Mouse (Mus musculus) right cerebral cortex, postnatal 14 days (tissue): Measurements from ENCODE around the gene Etv1.
A peak's percentile ranks its signal among the peaks of the same experiment; 100 is the strongest.

Source experiments
- DNase-seq: peaks from one replicate; pipeline ENCODE4 v3.0.0; 2022

The Etv1 gene

DNA sequence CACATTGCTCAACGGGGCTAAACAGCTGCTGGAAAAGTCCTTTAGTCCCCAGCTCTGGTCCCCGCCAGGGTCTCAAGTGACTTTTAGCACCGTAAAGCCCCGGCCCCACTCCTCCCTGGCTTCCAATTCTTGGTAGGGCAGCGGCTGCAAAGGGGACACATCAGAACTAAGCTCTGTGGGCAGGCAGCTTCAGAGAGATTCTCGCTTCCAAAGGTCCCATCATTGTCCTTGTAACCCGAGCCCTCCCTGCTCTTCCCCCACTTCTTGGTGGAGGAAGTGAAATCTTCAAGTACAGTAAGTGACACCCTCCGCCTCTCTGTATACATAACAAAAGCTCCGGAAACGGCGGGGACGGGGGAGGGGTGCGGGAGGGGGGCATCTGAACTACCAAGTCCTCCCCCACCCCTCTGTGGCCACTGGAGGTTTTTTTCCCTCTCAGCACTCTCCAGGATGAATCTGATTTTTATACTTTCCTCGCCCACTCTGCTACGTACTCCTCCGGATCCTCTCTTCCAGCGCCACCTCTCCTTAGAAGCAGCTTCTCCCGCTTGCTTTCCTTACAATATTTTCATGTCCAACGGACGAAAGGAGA lies at the start of gene Etv1:
TSS of gene Etv1 (plus strand) at position 195 of the 592 bp plus-strand sequence.
- DNase-seq: peak; percentile 11

DNA sequence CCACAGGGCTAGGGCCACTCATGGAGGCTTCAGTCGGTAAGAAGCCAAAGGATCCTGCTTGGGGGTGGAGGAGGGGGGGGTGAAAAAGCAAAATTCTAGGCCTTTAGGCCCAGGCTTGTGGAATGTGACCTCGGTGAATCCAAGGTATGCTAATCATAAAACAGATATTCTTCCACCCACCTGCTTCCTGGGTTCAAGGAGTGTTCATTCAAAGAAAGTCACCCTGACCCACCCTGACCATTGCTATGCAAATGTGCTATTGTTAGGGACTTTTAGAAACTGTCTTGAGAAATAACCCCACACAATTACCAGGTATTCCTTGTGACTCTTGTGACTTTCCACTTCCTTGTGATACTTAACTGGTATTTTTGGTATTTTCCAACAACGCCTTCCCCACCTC lies 49.5 kb upstream of the Etv1 start:
- no peak for DNase-seq

DNA sequence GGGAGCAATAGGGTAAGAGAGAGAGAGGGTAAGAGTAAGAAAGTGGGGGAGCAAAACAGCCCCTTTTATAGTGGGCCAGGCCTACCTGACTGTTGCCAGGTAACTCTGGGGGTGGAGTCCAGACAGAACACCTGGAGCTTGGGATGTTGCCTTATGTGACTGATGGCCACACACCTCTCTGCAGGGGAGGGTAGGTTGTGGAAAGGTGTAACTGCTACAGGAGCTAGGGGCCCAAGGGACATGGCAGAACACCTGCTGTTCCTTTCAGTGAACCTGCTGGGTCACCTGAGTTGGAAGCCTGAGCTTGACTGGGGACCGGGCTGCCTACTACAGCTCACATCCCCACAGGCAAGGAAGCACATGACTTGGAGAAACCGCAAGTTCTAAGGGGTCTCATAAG lies 48.4 kb upstream of the Etv1 start:
- DNase-seq: no peak

DNA sequence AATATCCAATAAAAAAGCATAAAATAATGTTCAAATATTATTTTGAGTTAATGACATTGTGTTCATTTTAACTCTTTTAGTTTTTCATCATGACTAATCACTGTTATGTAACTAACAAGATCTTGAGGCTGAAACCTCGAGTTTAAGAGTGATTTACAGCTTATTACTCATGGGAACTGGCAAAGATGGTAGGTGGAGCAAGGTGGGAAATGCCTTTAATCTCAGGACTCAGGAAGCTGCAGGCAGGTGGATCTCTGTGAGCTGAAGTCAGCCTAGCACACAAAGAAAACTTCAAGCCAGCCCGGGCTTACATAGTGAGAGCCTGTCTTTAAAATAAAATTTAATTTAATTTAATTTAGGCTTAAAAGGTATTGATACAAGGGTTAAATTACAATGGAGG lies 19.9 kb upstream of the Etv1 start:
- no peak for DNase-seq

DNA sequence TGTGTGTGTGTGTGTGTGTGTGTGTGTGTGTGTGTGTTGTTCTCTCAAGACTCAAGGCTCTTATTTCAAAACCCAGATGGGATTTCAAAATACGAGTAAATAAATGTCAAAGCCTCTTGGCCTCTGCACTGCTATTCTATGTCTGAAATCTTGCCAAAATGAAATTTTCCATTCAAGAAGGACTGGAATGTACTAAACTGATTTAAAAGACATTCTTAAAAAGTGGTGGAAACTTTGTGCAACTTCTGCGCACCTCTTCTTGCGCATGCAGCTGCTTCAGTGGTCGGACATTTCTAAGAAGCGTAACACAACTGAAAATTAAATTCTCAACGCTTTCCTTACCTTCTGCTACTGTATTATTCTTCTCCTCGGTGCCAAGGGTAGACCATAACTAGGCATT lies 1.9 kb upstream of the Etv1 start:
- no peak for DNase-seq

DNA sequence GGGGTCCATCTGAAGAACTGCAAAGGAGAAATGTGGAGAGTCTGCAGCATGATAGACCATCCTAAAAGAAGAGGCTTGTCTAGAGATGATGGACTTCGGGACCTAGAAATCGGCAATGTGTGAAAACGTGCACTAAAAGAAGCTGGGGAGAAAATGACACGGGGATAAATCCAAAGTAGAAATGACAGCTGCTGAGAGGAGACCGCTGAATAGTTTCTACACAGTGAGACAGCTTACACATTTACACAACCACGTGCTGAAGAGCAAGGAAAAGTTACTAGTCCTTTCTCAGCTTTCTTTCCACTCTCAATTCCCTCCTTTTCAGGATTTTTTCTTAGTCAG lies 1.3 kb upstream of the Etv1 start:
- no peak for DNase-seq

DNA sequence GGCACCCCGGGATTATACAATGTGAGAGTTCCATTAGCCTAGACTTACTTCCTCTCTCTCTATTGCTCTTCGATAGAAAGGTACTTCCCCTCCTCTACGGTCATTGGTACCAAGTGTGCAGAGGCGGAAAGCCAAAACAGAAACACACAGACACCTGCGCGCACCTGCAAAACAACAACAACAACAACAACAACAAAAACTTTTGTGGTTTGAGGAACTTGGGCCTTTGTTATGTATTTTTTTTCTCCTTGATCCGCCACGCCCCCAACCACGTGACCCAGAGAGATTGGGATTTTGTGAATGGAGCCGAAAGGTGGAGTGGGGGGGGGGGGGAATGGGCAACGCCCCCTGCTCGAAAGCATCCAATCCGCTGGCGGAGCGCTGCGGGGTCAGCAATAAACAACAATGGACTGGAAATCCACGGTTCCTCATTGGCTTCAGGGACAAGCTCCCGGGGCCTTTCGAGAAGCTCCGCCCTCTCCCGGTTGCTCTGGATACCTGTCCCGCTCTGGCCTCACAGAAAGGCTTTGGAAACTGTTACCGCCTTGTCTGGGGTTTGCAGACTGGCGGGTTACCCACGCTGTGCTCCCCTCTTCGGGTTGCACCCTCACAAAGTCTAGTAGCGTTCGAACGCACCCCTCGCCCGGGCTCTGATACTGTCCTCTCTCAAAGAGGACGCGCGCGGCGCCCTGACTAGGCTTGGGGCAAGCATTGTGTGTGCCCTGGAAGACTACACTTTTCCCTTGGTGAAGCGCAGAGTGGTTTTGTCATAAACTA lies 693 bp upstream of the Etv1 start:
- DNase-seq: peak; percentile 68

DNA sequence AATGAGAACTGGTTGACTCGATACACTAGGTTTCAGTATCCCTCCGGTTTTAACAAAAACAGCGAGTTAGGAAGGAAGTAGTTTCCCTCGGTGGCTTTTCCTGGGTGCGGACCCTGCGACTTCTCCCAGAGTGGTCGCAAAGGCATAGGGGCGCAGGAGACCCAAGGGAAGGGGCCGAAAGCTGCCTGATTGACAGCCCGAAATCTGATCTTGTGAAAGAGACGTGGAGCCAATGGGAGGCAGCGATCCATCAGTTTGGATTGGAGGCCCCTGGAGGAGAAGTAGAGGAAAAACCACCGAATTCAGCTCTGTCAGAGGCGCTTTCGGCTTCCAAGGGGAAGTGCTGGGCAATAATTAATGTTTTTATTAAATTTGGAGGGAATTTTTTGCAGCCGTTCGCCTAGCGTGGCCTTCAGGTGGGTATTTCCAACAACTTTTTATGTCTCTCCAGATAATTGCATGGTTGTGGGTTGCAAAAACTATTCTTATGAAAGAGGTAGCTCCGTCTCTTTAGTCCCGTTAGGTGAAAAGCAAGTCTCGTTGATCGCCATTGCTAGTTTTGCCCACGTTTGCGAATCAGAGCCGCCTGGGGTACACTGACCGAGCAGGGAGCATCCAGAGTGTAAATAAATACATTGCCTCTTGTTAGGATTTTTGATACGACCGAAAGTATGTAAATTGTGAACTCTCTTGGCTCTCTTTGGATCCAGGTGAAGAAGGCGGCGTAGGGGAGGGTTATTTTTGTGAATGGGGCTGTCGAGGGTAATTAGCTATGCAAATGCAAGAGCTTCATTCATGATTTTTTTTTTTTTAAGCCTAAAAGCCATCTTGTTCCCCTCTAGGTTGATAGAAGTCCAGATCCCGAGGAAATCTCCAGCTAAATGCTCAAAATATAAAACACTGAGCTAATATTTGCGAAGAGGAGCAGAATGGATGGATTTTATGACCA lies 1.1 kb downstream of the Etv1 start:
- peak; percentile 40 for DNase-seq

DNA sequence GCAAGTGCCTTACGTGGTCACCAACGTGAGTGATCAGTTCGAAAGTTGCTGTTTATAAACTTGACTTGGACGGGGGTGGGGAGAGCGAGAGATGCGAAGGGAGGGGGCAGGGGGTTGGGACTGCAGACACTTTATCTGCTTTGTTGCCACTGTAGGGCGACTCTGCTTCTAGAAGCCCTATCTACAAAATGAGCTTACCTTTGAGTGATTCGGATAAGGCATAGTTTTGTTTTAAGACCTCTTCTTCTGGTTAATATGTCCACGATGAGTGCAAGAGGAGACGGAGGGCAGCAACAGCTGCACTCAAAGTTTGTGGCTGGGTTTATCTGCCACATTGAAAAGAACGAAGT lies 1.8 kb downstream of the Etv1 start:
- no peak for DNase-seq

DNA sequence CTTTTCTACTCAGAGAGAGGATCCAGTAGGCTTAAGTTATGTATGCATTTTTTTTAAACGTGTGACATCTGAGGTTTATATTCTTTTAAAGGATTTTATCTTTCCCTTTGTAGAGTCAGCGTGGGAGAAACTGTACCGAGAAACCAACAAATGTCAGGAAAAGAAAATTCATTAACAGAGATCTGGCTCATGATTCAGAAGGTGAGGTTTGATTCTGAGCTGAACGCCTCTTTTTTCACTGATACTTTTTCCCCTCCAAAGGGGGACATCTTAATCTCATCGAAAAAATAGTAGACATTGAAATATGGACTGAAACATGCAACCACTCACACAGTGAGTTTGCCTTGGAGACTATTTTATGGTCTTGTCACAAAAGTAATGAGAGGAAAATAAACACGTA lies 2.5 kb downstream of the Etv1 start:
- no peak for DNase-seq

DNA sequence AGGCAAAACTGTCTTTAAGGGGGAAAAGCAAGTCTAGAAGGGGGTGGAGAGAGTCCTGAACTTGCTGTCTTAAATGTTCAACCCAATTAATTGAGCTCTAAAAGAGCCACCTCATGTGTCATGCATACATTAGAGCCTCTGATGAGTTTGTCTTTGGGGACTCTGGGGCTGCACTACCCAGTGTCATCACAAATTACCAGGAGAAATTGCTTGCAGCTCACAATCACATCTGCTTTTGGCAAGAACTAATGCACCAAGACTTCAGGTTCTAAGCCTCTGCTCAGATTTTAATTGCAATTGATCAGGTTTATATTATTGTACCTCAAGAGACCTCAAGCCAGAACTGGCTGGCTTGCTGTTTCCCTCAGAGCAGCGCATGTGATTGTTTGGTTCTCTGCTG lies 4.1 kb downstream of the Etv1 start:
- DNase-seq: no peak

DNA sequence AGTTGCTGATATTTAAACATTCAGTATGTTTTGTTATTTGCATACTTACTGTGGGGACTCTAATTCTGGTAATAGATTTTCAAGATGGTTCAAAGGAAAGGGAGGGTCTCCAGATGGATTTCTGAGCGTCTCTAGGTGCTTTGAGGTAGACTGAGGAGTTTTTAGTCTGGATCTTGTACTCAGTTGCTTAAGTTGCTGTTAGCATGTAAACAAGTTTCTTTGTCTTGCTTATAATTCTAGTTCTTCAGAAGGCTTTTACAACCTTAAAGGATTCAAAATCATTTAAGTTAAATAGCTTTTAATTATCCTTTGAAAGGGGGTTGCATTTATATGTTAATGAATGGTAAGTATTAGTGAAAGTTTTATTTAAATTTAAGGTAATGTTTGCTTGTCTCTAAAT lies 5.0 kb downstream of the Etv1 start:
- DNase-seq: no peak

DNA sequence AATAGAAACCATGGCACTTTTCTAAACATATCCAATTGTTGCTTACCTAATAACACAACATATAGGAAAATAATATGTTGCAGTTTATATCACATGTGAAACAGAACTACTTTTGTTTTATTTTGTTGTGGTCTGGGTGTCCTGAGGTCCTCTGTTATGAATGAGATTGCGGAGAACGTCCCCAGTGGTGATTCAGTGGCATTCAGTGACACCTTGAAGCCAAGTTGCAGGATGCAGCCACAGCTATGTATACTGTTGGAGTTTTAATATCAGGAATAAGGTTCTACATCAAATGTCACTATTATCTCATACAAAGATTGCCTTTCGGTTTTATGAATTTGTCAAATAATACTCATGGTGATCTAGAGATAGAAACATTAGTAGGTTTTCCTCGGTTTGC lies 7.4 kb downstream of the Etv1 start:
- no peak for DNase-seq

DNA sequence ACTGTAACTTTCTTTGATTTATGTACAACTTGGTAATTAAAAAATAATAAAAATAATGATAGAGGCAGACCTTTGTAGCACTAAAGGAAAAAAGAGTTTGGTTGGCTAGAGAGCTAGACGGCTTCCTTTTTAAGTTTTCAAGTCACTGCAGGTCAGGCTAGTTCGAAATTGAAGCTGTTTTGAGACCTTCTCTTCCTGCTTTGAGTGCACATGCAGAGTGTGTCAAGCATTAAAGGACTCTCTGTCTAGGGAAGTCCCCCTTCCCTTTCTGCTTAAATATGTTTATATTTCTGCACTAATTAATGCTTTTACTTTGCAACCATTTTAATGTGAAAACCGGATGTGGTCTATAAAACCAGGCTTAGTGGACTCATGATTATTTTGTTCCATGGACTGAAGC lies 8.5 kb downstream of the Etv1 start:
- DNase-seq: no peak

DNA sequence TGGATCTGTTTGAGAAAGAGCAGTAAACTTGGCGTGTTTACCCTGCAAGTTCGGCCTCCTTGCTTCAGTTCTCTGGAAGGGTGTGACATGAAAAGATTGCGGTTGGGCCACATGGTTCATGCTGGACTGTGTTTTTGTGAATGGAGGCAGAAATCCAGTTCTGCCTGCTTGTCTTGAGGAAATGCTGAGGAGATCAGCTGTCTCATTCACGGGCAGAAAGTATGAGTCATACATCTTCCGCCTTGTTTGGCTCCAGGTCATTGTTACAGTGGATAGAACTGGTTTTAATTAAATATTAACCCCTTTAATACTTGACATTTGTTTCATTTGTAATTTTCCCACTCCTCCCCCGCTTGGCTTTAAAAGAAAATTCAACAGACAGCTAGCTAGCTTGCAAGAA lies 9.4 kb downstream of the Etv1 start:
- no peak for DNase-seq

DNA sequence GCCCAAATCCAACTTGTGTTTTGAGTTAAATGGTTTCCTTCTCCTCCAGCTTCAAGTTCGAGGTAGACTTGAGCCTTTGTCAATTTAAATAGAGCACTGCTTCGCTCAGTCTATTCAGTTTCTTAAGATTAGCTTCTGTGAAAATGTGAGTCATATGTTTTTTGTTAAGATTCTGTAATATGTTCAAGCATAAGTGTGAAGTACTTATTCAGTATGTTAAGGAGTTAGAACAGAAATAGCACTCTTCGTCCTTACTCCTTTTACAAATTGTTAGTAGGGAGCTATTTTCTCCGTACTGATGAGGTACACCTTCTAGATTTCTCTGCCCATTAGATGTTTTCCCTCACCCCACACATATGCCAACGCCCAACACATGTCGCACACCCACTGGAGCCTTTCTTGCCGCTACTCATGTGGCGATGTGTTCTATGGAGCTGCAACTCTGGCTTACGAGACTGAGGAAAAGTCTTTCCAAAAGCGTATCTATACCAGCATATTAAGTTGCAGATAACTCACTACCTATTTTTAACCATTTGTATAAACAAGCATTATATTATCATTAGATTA lies 10.7 kb downstream of the Etv1 start:
- no peak for DNase-seq

DNA sequence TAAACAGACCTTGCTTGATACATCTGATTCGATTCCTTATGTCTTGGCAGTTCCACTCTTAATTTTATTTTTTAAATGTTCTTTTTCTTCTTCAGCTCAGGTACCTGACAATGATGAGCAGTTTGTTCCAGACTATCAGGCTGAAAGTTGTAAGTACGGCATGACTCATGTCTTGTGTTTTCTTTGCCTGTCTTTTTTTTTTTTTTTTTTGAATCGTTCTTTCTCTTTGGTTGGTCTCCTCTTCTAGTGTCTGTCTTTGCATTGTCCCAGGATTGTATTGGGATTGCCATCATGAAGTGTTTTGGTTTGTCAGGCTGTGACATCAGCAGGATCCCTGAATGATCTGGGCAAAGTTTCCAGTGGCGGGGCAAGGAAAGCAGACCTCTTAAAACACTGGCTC lies 13.9 kb downstream of the Etv1 start:
- DNase-seq: no peak

DNA sequence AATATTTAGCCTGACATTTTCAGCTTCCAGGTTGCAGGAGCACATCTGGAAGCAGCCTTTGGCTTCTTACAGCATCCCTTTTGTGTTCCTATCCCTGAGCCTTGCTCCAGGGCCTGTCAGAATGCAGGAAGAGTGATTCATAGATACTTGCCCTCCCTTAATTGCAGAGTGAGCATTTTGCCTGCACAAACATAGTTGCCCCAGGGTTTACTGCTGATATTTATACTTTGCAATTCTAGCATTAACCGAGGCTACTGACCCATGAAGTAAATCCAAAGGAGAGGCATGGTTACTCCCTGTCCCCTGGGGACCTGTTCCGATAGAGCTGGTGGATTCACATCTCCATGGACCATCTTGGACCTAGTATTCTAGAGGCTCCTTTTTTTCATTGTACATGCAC lies 14.5 kb downstream of the Etv1 start:
- DNase-seq: no peak

DNA sequence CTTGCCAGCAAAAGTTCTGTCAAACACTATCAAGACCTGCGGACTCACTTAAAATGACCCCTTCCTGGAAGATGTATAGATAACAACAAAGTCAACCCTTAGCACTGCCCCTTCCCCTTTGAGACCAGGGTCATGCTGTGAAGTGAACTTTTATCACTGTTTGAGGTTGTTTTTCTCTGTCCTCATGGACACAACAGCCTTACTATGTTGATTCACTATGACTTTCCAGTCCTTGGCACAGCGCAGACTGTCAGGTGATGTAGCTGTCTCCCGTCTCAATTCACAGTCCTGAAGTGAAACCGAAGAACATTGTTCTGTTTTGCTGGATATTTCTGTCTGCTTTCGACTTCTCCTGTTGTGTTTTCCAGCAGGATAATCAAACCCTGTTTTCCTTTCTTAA lies 27.9 kb downstream of the Etv1 start:
- no peak for DNase-seq

DNA sequence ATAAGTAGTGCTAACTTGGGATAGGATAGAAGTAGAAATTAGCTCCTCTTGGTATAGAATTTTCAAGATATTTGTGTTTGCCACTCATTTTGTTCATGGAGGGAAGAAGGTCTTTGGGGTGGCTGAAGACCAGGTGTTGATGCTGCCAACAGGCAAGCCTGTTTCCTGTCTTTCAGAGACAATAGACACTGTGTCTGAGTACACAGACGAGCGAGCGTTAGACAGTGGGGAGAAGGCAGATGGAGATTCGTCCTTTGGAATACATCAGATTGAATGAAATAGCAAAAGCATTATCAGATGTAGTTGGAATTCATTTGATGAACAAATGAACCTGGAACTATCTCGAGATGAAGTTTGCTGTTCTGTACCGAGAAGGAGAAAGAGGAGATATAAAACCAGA lies 33.2 kb downstream of the Etv1 start:
- no peak for DNase-seq

DNA sequence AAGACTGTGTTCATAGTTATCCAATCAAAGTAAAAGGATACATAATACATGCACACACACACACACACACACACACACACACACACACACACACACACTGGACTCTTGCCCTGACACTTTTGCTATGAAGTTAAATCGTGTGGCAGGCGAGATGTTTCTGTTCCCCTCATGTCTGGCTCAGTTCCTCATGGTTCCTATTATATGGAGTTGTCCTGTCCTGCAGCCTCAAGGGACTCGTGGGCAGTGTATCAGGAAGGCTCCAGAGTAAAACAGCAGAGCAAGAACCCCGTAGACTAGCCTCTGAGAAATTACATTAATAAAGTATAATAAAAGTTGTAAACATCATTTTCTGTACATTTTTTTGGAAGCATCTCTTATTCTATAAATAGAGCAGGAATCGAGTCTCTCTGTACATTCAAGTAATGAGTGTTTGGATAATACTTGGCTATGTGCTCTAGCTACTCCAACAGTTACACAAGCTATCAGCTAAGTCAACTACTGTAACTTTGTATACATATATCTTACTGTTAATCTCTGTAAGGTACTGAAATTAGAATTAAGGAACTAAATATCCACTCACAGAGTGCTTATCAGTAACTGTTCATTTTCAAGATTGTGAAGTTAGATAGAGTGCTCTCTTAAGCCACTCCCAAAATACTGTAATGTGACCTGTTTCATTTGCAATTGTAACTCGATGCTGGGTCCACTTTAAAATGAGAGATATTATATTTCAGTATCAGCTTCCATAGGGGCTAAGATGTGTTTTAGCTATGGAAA lies 35.0 kb downstream of the Etv1 start:
- DNase-seq: no peak

DNA sequence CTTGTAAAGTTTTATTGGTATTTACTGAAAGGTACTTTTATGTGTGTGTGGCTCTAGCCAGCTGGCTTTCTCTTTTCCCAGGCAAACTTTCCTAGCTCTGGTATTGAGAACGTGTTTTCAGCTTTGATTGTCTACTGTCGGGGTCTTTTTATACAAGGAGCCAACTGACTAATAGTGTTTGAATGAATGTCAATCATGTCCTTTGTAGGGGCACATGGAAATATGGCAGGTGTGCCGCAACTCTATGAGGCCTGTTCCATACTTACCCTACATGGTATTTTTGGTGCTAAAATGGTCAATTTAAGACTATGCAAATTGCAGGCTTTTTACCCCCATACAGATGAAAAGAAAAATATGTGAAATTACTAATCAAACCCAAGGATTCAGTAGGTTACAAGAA lies 37.1 kb downstream of the Etv1 start:
- no peak for DNase-seq

DNA sequence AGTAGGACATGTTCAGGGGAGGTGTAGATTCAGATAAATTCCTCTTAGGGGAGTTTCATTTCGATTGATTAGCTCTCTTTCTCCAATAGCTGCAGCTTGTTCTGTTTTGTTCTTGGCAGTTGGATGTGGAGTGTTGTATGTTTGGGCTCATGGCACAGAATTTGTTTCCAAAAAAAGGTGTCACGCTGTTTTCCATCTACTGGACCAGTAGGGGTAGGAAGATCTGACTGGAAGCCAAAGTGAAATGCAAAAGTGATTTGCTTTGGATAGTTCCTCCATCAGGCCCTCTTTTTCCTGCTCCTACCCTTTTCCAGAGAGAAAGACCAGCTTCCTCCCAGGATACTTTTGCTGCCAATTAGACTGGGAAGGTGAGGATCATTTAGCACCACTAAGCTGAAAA lies 39.1 kb downstream of the Etv1 start:
- DNase-seq: no peak
